Mouse (Mus musculus): ENCODE measurements around the gene Rab24. TPM values are rescaled to one million over a fixed set of nuclear protein-coding genes. Genes with fewer than 3 reads are reported as not detected.

Rab24 gene
- polyA plus RNA-seq, 1 experiment, result 41.4 TPM

- TF ChIP-seq CTCF (IDR thresholded peaks at IDR 0.05; ENCODE audit: borderline replicate concordance, insufficient read depth, low read length), result no peak
- no peak for TF ChIP-seq POLR2A (IDR thresholded peaks at IDR 0.05; ENCODE audit: low read depth, low read length)
- H3K4me1 ChIP-seq (ENCODE audit: control insufficient read depth, insufficient read depth, low read length), result peaks cover 1% of the 10 kb centered on the region; the same call in 1 of the 2 replicates
- no peak overlapping the region for H3K4me3 ChIP-seq (ENCODE audit: insufficient read depth, low read length)
- no peak overlapping the region for H3K27ac ChIP-seq (ENCODE audit: insufficient read depth, low read length)
Observed at GRCm38 (mm10) chr13:55344286-55344685, 22.5 kb upstream of the Rab24 start.

GRCm38 (mm10) chr13:55342469-55342868 is 20.7 kb upstream of the Rab24 start:
- TF ChIP-seq POLR2A (IDR thresholded peaks at IDR 0.05; ENCODE audit: low read depth, low read length) (no peak), CTCF (IDR thresholded peaks at IDR 0.05; ENCODE audit: borderline replicate concordance, insufficient read depth, low read length) (no peak)
- Histone ChIP-seq H3K27ac (ENCODE audit: insufficient read depth, low read length) (no peak overlapping the region), H3K4me1 (ENCODE audit: control insufficient read depth, insufficient read depth, low read length) (peaks cover 2% of the 10 kb centered on the region; the same call in 1 of the 2 replicates), H3K4me3 (ENCODE audit: insufficient read depth, low read length) (no peak overlapping the region)

- H3K4me1 ChIP-seq (ENCODE audit: control insufficient read depth, insufficient read depth, low read length), result peaks cover 2% of the 10 kb centered on the region; the same call in 1 of the 2 replicates
- TF ChIP-seq CTCF (IDR thresholded peaks at IDR 0.05; ENCODE audit: borderline replicate concordance, insufficient read depth, low read length), result no peak
- no peak for TF ChIP-seq POLR2A (IDR thresholded peaks at IDR 0.05; ENCODE audit: low read depth, low read length)
- no peak overlapping the region for H3K4me3 ChIP-seq (ENCODE audit: insufficient read depth, low read length)
- H3K27ac ChIP-seq (ENCODE audit: insufficient read depth, low read length), result no peak overlapping the region
Observed at GRCm38 (mm10) chr13:55339259-55339658, 17.5 kb upstream of the Rab24 start.

GRCm38 (mm10) chr13:55338131-55339054 is 16.6 kb upstream of the Rab24 start:
- Histone ChIP-seq H3K27ac (ENCODE audit: insufficient read depth, low read length) (no peak overlapping the region), H3K4me1 (ENCODE audit: control insufficient read depth, insufficient read depth, low read length) (peaks cover 2% of the 10 kb centered on the region; the same call in 1 of the 2 replicates), H3K4me3 (ENCODE audit: insufficient read depth, low read length) (no peak overlapping the region)
- TF ChIP-seq CTCF (IDR thresholded peaks at IDR 0.05; ENCODE audit: borderline replicate concordance, insufficient read depth, low read length), result no peak
- no peak for TF ChIP-seq POLR2A (IDR thresholded peaks at IDR 0.05; ENCODE audit: low read depth, low read length)

GRCm38 (mm10) chr13:55337341-55337975 is 15.7 kb upstream of the Rab24 start:
- H3K4me3 ChIP-seq (ENCODE audit: insufficient read depth, low read length), result no peak overlapping the region
- no peak for TF ChIP-seq CTCF (IDR thresholded peaks at IDR 0.05; ENCODE audit: borderline replicate concordance, insufficient read depth, low read length)
- TF ChIP-seq POLR2A (IDR thresholded peaks at IDR 0.05; ENCODE audit: low read depth, low read length), result no peak
- peaks cover 2% of the 10 kb centered on the region; the same call in 1 of the 2 replicates for H3K4me1 ChIP-seq (ENCODE audit: control insufficient read depth, insufficient read depth, low read length)
- no peak overlapping the region for H3K27ac ChIP-seq (ENCODE audit: insufficient read depth, low read length)

GRCm38 (mm10) chr13:55335701-55336100 is 14.0 kb upstream of the Rab24 start:
- no peak overlapping the region for H3K4me3 ChIP-seq (ENCODE audit: insufficient read depth, low read length)
- H3K27ac ChIP-seq (ENCODE audit: insufficient read depth, low read length), result no peak overlapping the region
- TF ChIP-seq CTCF (IDR thresholded peaks at IDR 0.05; ENCODE audit: borderline replicate concordance, insufficient read depth, low read length), result no peak
- no peak for TF ChIP-seq POLR2A (IDR thresholded peaks at IDR 0.05; ENCODE audit: low read depth, low read length)
- H3K4me1 ChIP-seq (ENCODE audit: control insufficient read depth, insufficient read depth, low read length), result peaks cover 12% of the 10 kb centered on the region

GRCm38 (mm10) chr13:55332331-55332730 is 10.6 kb upstream of the Rab24 start:
- H3K4me3 ChIP-seq (ENCODE audit: insufficient read depth, low read length), result no peak overlapping the region
- peak overlapping the region; percentile 8; the same call in 1 of the 2 replicates for H3K27ac ChIP-seq (ENCODE audit: insufficient read depth, low read length)
- TF ChIP-seq POLR2A (IDR thresholded peaks at IDR 0.05; ENCODE audit: low read depth, low read length) (no peak), CTCF (IDR thresholded peaks at IDR 0.05; ENCODE audit: borderline replicate concordance, insufficient read depth, low read length) (no peak)
- H3K4me1 ChIP-seq (ENCODE audit: control insufficient read depth, insufficient read depth, low read length), result peaks cover 14% of the 10 kb centered on the region

GRCm38 (mm10) chr13:55330567-55331400 is 9.0 kb upstream of the Rab24 start:
- 0 out of 2 replicates have a peak overlapping the region, but pooled peaks have one; percentile 9 for H3K27ac ChIP-seq (ENCODE audit: insufficient read depth, low read length)
- no peak for TF ChIP-seq POLR2A (IDR thresholded peaks at IDR 0.05; ENCODE audit: low read depth, low read length)
- no peak for TF ChIP-seq CTCF (IDR thresholded peaks at IDR 0.05; ENCODE audit: borderline replicate concordance, insufficient read depth, low read length)
- H3K4me1 ChIP-seq (ENCODE audit: control insufficient read depth, insufficient read depth, low read length), result peaks cover 18% of the 10 kb centered on the region
- H3K4me3 ChIP-seq (ENCODE audit: insufficient read depth, low read length), result peak overlapping the region; percentile 46

Data from embryonic fibroblast, embryonic 13.5 days (primary cell).